Mouse (Mus musculus) heart, embryonic 13.5 days (tissue): Measurements from ENCODE around the gene Ncapg2. TPM values are rescaled to one million over a fixed set of nuclear protein-coding genes. Genes with fewer than 3 reads are reported as not detected.

Source experiments
- ATAC-seq: fragments of 200-750 bp; cut with Nextera tagmentation; 2 replicates; pipeline ENCODE4 v1.8.0; 2017; ENCODE audit warnings: moderate TSS enrichment; ENCODE audit not compliant: insufficient number of reproducible peaks, low FRiP score, low TSS enrichment; ENCODE audit errors: extremely low read depth
- H3K27ac ChIP-seq: fragments of 300-500 bp; sonication (generic); replicated peaks from 2 replicates; pipeline ENCODE4 v1.5.1; 2015; ENCODE audit warnings: moderate library complexity, mild to moderate bottlenecking, inconsistent platforms
- H3K27me3 ChIP-seq: fragments of 300-500 bp; sonication (generic); replicated peaks from 2 replicates; pipeline ENCODE4 v1.6.1; 2015; ENCODE audit warnings: mild to moderate bottlenecking, inconsistent platforms
- H3K36me3 ChIP-seq: fragments of 300-500 bp; sonication (generic); 2 replicates; pipeline ENCODE4 v1.6.1; 2015; ENCODE audit warnings: mild to moderate bottlenecking, inconsistent platforms
- H3K4me1 ChIP-seq: fragments of 300-500 bp; sonication (generic); 2 replicates; pipeline ENCODE4 v1.6.1; 2015; ENCODE audit warnings: inconsistent platforms
- H3K4me2 ChIP-seq: fragments of 300-500 bp; sonication (generic); 2 replicates; pipeline ENCODE4 v1.6.1; 2015; ENCODE audit warnings: inconsistent platforms, mild to moderate bottlenecking, moderate library complexity
- H3K4me3 ChIP-seq: fragments of 300-500 bp; sonication (generic); 2 replicates; pipeline ENCODE4 v1.5.1; 2015; ENCODE audit warnings: moderate library complexity, mild to moderate bottlenecking, inconsistent platforms
- H3K9ac ChIP-seq: fragments of 300-500 bp; sonication (generic); 2 replicates; pipeline ENCODE4 v1.6.1; 2015; ENCODE audit warnings: inconsistent platforms, mild to moderate bottlenecking, moderate library complexity
- H3K9me3 ChIP-seq: fragments of 300-500 bp; sonication (generic); 2 replicates; pipeline ENCODE4 v1.6.1; 2016; ENCODE audit warnings: inconsistent platforms
- WGBS: fragments of 180-500 bp; shearing (Covaris S2); methylation state at CpG from one replicate; pipeline ENCODE4 v1.1.7; 2015; ENCODE audit warnings: mixed read lengths; 5-methylcytosine and 5-hydroxymethylcytosine counted together
- polyA plus RNA-seq: library from polyadenylated mRNA; unstranded; fragments of >200 nt; fragmentation: Nextera tagmentation; extraction: Ambion mirVana; gene quantifications from 2 replicates; pipeline ENCODE4 v1.2.1, GENCODE M21; 2015

The Ncapg2 gene
- polyA plus RNA-seq, 1 experiment from 2014 or later: 21.2 TPM

GRCm38 (mm10) chr12:116396072-116396695, 9.0 kb upstream of the Ncapg2 start:
- no peak for ATAC-seq
- Histone ChIP-seq H3K27me3 (no peaks in the 10 kb centered on the region), H3K4me3 (no peak overlapping the region), H3K9me3 (no peaks in the 10 kb centered on the region), H3K4me1 (no peaks in the 10 kb centered on the region), H3K9ac (no peak overlapping the region), H3K36me3 (0 out of 2 replicates have a peak, but pooled peaks cover 3% of the 10 kb centered on the region), H3K27ac (no peak overlapping the region), H3K4me2 (no peak overlapping the region)
- 59% methylated on average over 2 of the region's 2 CpGs for WGBS

- no peaks in the 10 kb centered on the region for H3K27me3 ChIP-seq
- peak overlapping the region; percentile 95 for H3K4me2 ChIP-seq
- 89% methylated on average over 18 of the region's 18 CpGs for WGBS
- no peak overlapping the region for H3K27ac ChIP-seq
- peak overlapping the region; percentile 79; the same call in 1 of the 2 replicates for H3K9ac ChIP-seq
- H3K36me3 ChIP-seq: peaks cover 47% of the 10 kb centered on the region
- peak overlapping the region; percentile 77 for H3K4me3 ChIP-seq
- peaks cover 30% of the 10 kb centered on the region for H3K9me3 ChIP-seq
- peaks cover 17% of the 10 kb centered on the region for H3K4me1 ChIP-seq
- no peak for ATAC-seq
Measured at GRCm38 (mm10) chr12:116404012-116404679, 1.1 kb upstream of the Ncapg2 start.

DNA sequence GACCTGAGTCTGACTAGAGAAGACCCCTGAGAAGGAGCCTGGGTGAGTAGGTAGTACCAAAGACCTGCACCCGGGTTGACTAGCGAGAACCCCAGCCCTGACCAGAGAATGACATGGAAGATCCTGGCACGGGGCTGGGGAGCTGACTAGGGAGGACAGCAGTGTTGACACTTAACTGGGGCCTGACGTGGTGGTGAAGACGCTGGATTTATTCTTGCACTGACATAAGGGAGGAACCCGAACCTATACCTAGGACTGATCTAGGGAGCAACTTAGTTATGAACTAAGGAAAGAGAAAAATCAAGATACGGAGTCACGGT, 594 bp downstream of the Ncapg2 start:
- ATAC-seq: no peak
- H3K4me2 ChIP-seq: peak overlapping the region; percentile 95
- peak overlapping the region; percentile 22; the same call in 1 of the 2 replicates for H3K27ac ChIP-seq

GRCm38 (mm10) chr12:116407883-116408282, 2.7 kb downstream of the Ncapg2 start:
- Histone ChIP-seq H3K9ac (0 out of 2 replicates have a peak overlapping the region, but pooled peaks have one; percentile 7), H3K36me3 (peaks cover 63% of the 10 kb centered on the region), H3K4me1 (peaks cover 17% of the 10 kb centered on the region), H3K9me3 (peaks cover 14% of the 10 kb centered on the region; the same call in 1 of the 2 replicates), H3K27ac (no peak overlapping the region), H3K27me3 (no peaks in the 10 kb centered on the region), H3K4me2 (no peak overlapping the region), H3K4me3 (no peak overlapping the region)
- WGBS: 86% methylated on average over 5 of the region's 5 CpGs
- no peak for ATAC-seq

More for the DNA sequence above, 594 bp downstream of the Ncapg2 start:
- Histone ChIP-seq H3K4me1 (peaks cover 17% of the 10 kb centered on the region), H3K4me3 (peak overlapping the region; percentile 77), H3K36me3 (peaks cover 60% of the 10 kb centered on the region), H3K27me3 (no peaks in the 10 kb centered on the region), H3K9me3 (peaks cover 30% of the 10 kb centered on the region), H3K9ac (peak overlapping the region; percentile 90)
- 11% methylated on average over 8 of the region's 8 CpGs for WGBS

GRCm38 (mm10) chr12:116414941-116415340, 9.7 kb downstream of the Ncapg2 start:
- H3K27ac ChIP-seq: no peak overlapping the region
- peaks cover 83% of the 10 kb centered on the region for H3K36me3 ChIP-seq
- no peak overlapping the region for H3K9ac ChIP-seq
- WGBS: 92% methylated on average over 4 of the region's 4 CpGs
- H3K9me3 ChIP-seq: no peaks in the 10 kb centered on the region
- no peak overlapping the region for H3K4me2 ChIP-seq
- ATAC-seq: no peak
- H3K4me3 ChIP-seq: no peak overlapping the region
- H3K27me3 ChIP-seq: no peaks in the 10 kb centered on the region
- H3K4me1 ChIP-seq: no peaks in the 10 kb centered on the region

DNA sequence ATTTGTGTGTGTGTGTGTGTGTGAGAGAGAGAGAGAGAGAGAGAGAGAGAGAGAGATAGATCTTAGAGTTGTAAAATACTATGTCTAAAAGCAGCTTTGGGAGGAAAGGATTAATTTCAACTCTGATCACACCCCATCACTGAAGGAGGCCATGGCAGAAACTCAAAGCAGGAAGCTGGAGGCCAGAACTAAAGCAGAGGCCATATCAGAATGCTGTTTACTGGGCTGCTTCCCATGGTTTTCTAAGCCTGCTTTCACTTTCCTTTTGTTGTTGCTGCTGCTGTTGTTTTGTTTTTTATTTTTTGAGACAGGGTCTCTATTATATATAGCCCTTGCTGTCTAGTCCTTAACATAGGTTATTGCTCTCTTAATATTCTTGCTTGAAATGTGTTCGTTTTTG, 11.3 kb downstream of the Ncapg2 start:
- no peak overlapping the region for H3K4me3 ChIP-seq
- H3K4me1 ChIP-seq: no peaks in the 10 kb centered on the region
- H3K36me3 ChIP-seq: peaks cover 82% of the 10 kb centered on the region
- no peaks in the 10 kb centered on the region for H3K9me3 ChIP-seq
- ATAC-seq: no peak
- H3K27me3 ChIP-seq: no peaks in the 10 kb centered on the region
- H3K4me2 ChIP-seq: no peak overlapping the region
- WGBS: 88% methylated on average over 1 of the region's 1 CpGs
- H3K27ac ChIP-seq: no peak overlapping the region
- no peak overlapping the region for H3K9ac ChIP-seq

- Histone ChIP-seq H3K9me3 (no peaks in the 10 kb centered on the region), H3K36me3 (peaks cover 92% of the 10 kb centered on the region), H3K4me1 (no peaks in the 10 kb centered on the region), H3K27me3 (no peaks in the 10 kb centered on the region), H3K4me2 (no peak overlapping the region), H3K9ac (no peak overlapping the region), H3K27ac (no peak overlapping the region), H3K4me3 (no peak overlapping the region)
- ATAC-seq: no peak
- 91% methylated on average over 2 of the region's 2 CpGs for WGBS
Measured at GRCm38 (mm10) chr12:116421656-116422055, 16.5 kb downstream of the Ncapg2 start.

DNA sequence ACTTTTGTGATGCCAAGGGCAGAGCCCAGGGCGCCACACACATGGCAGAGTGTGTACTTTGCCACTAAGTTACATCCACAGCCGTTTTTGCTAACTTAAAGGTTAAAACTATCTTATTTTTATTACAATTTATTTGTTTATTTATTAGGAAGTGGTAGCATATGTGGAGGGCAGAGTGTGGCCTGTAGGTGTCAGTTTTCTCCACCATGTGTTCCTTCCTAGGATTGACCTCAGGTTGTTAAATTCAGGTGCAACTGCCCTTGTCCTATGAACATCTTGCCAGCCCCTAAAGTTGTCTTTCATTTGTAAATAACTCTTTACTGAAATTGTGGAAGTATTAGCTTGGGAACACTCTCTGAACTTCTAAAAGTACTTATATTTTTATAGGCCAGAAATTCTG, 20.2 kb downstream of the Ncapg2 start:
- H3K4me2 ChIP-seq: no peak overlapping the region
- no peak overlapping the region for H3K27ac ChIP-seq
- WGBS: 86% methylated on average over 2 of the region's 2 CpGs
- H3K4me1 ChIP-seq: no peaks in the 10 kb centered on the region
- ATAC-seq: no peak
- H3K36me3 ChIP-seq: peaks cover 94% of the 10 kb centered on the region
- H3K9me3 ChIP-seq: no peaks in the 10 kb centered on the region
- no peak overlapping the region for H3K9ac ChIP-seq
- no peak overlapping the region for H3K4me3 ChIP-seq
- H3K27me3 ChIP-seq: no peaks in the 10 kb centered on the region

DNA sequence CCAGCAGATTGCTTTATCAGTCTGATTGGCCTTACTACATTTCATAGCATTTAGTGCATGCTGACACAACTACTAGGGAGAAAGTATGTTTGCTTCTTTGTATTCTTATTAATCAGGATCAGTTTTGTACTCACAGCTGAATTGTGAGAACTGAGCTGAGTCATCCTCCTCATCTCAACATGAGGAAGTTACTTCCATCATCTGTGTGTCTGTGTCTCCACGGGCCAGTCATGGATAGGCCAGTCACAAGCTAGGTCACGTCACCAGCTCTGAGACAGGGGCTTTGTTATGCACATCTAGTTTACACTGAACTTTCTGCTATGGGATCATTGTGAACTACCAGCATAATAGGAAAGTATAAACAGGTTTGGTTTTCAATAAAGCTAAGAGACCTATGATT, 28.5 kb downstream of the Ncapg2 start:
- no peak for ATAC-seq

DNA sequence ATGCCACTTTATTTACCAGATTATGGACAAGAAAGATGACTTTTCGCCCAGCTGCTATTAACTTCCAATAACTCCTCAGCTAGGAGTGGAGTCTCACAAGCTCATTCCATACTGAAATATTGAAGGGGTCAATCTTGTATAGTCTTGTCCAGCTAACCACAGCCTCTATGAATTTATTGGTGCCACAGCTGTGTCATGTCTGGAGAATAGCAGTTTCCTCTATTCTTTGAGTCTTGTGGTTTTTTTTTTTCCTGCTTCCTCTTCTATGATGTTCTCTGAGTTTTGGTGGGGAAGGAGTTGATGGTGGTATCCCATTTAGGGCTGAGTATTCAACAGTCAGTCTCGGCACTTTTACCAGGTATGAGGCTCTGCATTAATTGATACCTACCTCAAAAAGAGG, 30.0 kb downstream of the Ncapg2 start:
- H3K27me3 ChIP-seq: no peaks in the 10 kb centered on the region
- 83% methylated on average over 2 of the region's 2 CpGs for WGBS
- H3K4me1 ChIP-seq: no peaks in the 10 kb centered on the region
- no peaks in the 10 kb centered on the region for H3K9me3 ChIP-seq
- no peak overlapping the region for H3K4me2 ChIP-seq
- H3K4me3 ChIP-seq: no peak overlapping the region
- peaks cover 82% of the 10 kb centered on the region for H3K36me3 ChIP-seq
- H3K27ac ChIP-seq: no peak overlapping the region
- no peak overlapping the region for H3K9ac ChIP-seq
- ATAC-seq: no peak

More for the DNA sequence above, 28.5 kb downstream of the Ncapg2 start:
- H3K9ac ChIP-seq: no peak overlapping the region
- 88% methylated on average over 2 of the region's 2 CpGs for WGBS
- H3K27me3 ChIP-seq: no peaks in the 10 kb centered on the region
- H3K27ac ChIP-seq: no peak overlapping the region
- H3K4me2 ChIP-seq: no peak overlapping the region
- no peak overlapping the region for H3K4me3 ChIP-seq
- H3K36me3 ChIP-seq: peaks cover 82% of the 10 kb centered on the region
- no peaks in the 10 kb centered on the region for H3K4me1 ChIP-seq
- no peaks in the 10 kb centered on the region for H3K9me3 ChIP-seq

DNA sequence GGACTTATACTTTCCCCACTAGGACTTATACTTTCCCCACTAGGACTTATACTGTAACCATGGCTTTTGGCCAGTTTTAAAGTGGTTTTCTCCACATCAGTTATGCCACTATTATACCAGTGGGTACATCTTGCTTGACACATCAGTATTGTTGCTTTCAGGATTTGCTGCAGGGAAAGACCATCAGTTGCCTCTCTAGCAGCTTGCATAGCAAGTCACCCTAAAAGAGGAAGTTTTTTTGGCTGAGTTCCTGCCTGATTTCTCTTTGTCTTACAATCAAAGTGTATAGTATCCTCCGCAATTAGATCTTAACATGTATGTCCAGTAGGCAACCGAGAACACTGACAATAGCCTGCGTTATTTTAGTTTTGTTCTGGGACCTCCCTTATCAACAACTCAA, 30.9 kb downstream of the Ncapg2 start:
- no peak overlapping the region for H3K9ac ChIP-seq
- H3K4me3 ChIP-seq: no peak overlapping the region
- H3K4me2 ChIP-seq: no peak overlapping the region
- H3K4me1 ChIP-seq: no peaks in the 10 kb centered on the region
- no peak overlapping the region for H3K27ac ChIP-seq
- H3K27me3 ChIP-seq: no peaks in the 10 kb centered on the region
- H3K9me3 ChIP-seq: no peaks in the 10 kb centered on the region
- no peak for ATAC-seq
- peaks cover 84% of the 10 kb centered on the region for H3K36me3 ChIP-seq
- 85% methylated on average over 3 of the region's 3 CpGs for WGBS

DNA sequence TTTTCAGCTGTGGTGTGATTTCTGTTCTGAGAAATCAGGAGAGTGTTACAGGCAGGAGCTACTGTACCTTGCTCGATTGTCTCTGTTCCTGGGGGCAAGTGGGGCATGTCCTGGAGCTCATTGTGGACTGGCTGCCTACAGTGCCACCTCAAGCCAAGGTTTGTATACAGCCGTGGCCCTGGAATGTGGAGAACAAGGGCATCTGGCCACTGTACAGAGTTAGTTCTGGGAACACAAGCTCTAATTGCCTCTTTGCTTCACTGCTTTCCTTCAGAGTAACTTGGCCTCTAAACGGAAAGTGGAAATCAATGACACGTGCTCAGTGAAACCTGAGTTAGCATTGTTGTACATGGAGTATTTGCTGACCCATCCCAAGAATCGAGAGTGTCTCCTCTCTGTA, 33.4 kb downstream of the Ncapg2 start:
- H3K4me1 ChIP-seq: no peaks in the 10 kb centered on the region
- no peak for ATAC-seq
- 81% methylated on average over 5 of the region's 5 CpGs for WGBS
- no peak overlapping the region for H3K4me2 ChIP-seq
- H3K36me3 ChIP-seq: peaks cover 88% of the 10 kb centered on the region
- H3K27ac ChIP-seq: no peak overlapping the region
- H3K27me3 ChIP-seq: no peaks in the 10 kb centered on the region
- H3K9me3 ChIP-seq: no peaks in the 10 kb centered on the region
- H3K4me3 ChIP-seq: no peak overlapping the region
- no peak overlapping the region for H3K9ac ChIP-seq
